Mouse (Mus musculus) embryonic fibroblast, embryonic 13.5 days (primary cell): Measurements from ENCODE around the gene Papola.

Experiments
- CTCF ChIP-seq: IDR thresholded peaks from 2 replicates; pipeline ENCODE4 v1.5.1; 2011; ENCODE audit warnings: mild to moderate bottlenecking, control low read depth, low read length, moderate library complexity, borderline replicate concordance; ENCODE audit not compliant: insufficient read depth
- POLR2A ChIP-seq: IDR thresholded peaks from 2 replicates; pipeline ENCODE4 v1.6.1; 2011; ENCODE audit warnings: low read depth, mild to moderate bottlenecking, control low read depth, low read length, moderate library complexity

GRCm38 (mm10) chr12:105761629-105762028, 22.9 kb upstream of the Papola start:
- TF ChIP-seq POLR2A (no peak), CTCF (no peak)
